Mouse (Mus musculus) G1E (cell line): ENCODE measurements around the gene Hyal3. TPM values are rescaled to one million over a fixed set of nuclear protein-coding genes. Genes with fewer than 3 reads are reported as not detected.
A peak's percentile ranks its signal among the peaks of the same experiment; 100 is the strongest.

Experiments used
- ATAC-seq: 2 replicates; pipeline ENCODE4 v1.8.0; 2016; ENCODE audit warnings: mild to moderate bottlenecking; ENCODE audit not compliant: insufficient number of reproducible peaks, poor library complexity, low FRiP score, severe bottlenecking; ENCODE audit errors: extremely low read depth
- DNase-seq: peaks from one replicate; pipeline ENCODE4 v3.0.0; 2012; ENCODE audit warnings: low spot score
- H3K27me3 ChIP-seq: 2 replicates; pipeline ENCODE4 v1.6.1; 2012; ENCODE audit warnings: mild to moderate bottlenecking, low read length, inconsistent platforms; ENCODE audit not compliant: insufficient read depth
- H3K36me3 ChIP-seq: replicated peaks from 2 replicates; pipeline ENCODE3; 2012; ENCODE audit warnings: mild to moderate bottlenecking, inconsistent platforms
- H3K4me1 ChIP-seq: 2 replicates; pipeline ENCODE4 v1.6.1; 2012; ENCODE audit warnings: low read depth, low read length, inconsistent platforms, mixed read lengths; ENCODE audit not compliant: insufficient read depth
- H3K4me3 ChIP-seq: 2 replicates; pipeline ENCODE4 v1.5.1; 2012; ENCODE audit warnings: low read depth, mild to moderate bottlenecking, inconsistent platforms, low read length, moderate library complexity, mixed read lengths
- H3K9me3 ChIP-seq: replicated peaks from 2 replicates; pipeline ENCODE4 v1.6.1; 2012; ENCODE audit warnings: inconsistent platforms
- CTCF ChIP-seq: IDR thresholded peaks from 2 replicates; pipeline ENCODE4 v1.5.1; 2012; ENCODE audit warnings: low read depth, low read length, inconsistent platforms, mixed read lengths
- GATA1 ChIP-seq: IDR thresholded peaks from 2 replicates; pipeline ENCODE4 v1.6.1; 2012; ENCODE audit warnings: borderline replicate concordance, low read length, inconsistent platforms, mixed read lengths
- GATA2 ChIP-seq: IDR thresholded peaks from 2 replicates; pipeline ENCODE4 v1.6.1; 2012; ENCODE audit warnings: low read depth, low read length, inconsistent platforms, borderline replicate concordance
- POLR2AphosphoS5 ChIP-seq: IDR thresholded peaks from 2 replicates; pipeline ENCODE4 v1.6.1; 2012; ENCODE audit warnings: low read depth, low read length, inconsistent platforms; ENCODE audit not compliant: insufficient replicate concordance
- TAL1 ChIP-seq: conservative IDR thresholded peaks from 2 replicates; pipeline ENCODE4 v1.6.1; 2012; ENCODE audit warnings: low read depth, low read length, inconsistent platforms, mixed read lengths
- polyA plus RNA-seq: library from polyadenylated mRNA; stranded (reverse); fragments of >175 nt; gene quantifications from 2 replicates; pipeline ENCODE4 v1.2.3, GENCODE M21; 2012
- total RNA-seq, 2 experiments: library from RNA; stranded (forward) in 1 of 2; stranded (reverse) in 1 of 2; fragments of 200-1000 nt in 1 of 2; fragments of >200 nt in 1 of 2; fragmentation: Nextera tagmentation in 1 of 2; gene quantifications; 2 replicates each; pipeline ENCODE4 v1.2.3; 2014 to 2017

Gene Hyal3
- total and polyA plus RNA-seq, 3 experiments: 0.53 to 4.6 (median 1.4) TPM

DNA sequence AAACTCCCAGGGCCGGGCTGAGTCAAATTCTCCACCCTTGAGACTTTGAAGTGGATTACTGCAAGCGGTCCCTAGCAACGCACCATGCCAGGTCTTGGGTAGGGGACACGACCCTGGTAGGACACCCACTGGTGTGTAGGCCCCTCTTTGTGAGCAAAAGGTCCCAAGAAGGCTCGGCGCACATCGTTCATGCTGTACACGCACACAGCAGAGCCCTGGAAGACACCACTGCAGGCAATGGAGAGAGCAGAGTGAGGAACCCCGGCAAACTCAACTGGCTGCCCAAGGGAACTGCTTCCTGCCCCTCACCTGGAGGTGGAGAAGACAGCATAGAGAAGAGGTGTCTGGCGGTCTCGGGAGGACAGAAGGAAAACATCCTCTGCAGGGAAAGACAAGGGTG, 20.7 kb downstream of the Hyal3 start:
- H3K4me3 ChIP-seq: no peak overlapping the region
- no peak for TF ChIP-seq TAL1
- DNase-seq (no peak), ATAC-seq (no peak)
- peaks cover 52% of the 10 kb centered on the region for H3K4me1 ChIP-seq
- no peaks in the 10 kb centered on the region for H3K9me3 ChIP-seq
- H3K27me3 ChIP-seq: peaks cover 76% of the 10 kb centered on the region
- H3K36me3 ChIP-seq: peaks cover 3% of the 10 kb centered on the region

DNA sequence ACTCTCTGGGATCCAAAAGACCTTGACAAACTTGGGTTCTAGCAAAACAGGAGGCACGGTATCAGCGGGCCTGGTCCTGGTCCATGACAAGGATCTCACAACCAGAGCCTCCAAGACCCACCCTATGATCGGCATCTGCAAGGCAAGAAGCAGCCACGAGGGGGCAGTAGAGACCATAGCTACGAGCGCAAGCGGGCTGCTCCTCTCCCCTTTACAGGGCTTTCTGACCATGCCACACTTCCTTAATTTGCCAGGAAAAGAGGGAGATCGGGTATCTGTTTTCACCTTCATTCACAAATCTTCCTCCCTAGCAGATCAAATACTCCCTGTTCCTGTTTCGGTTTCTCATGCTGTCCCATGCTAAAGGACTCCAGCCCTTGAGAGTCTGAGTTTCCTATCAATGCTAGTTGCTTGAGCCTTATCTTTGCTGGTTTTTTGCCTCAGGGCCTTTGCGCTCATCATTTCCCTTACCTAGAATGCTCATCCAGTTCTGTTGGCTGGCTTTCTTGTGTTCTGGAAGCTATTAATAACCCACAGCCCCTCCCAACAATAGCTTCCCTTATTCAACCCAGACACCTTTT, 21.5 kb downstream of the Hyal3 start:
- no peaks in the 10 kb centered on the region for H3K9me3 ChIP-seq
- peaks cover 84% of the 10 kb centered on the region for H3K27me3 ChIP-seq
- H3K36me3 ChIP-seq: no peaks in the 10 kb centered on the region
- no peak overlapping the region; the same call in 1 of the 2 replicates for H3K4me3 ChIP-seq
- TF ChIP-seq TAL1: no peak
- TF ChIP-seq POLR2AphosphoS5: no peak
- TF ChIP-seq GATA2: no peak
- peak; percentile 95 for TF ChIP-seq CTCF
- DNase-seq (peak; percentile 46), ATAC-seq (peak; percentile 54)
- H3K4me1 ChIP-seq: peaks cover 56% of the 10 kb centered on the region

DNA sequence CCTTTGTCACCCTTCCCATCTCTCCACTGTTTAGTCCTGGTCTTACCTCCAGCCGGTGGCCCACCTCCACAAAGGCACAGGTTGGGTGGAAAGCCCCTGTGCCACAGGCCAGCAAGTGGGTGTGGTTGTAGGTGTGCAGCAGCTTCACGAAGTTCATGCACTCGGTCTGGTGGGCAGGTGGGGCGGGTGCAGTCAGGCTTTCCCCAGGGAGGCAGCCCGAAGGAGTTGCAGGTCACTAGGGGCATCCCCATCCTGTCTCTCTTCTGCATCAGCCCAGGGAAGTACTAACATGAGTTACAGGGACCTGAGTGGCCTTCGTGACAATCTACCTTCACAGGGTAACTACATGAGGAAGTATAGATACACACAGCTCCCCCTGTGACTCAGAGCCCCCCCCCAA, 22.6 kb downstream of the Hyal3 start:
- Histone ChIP-seq H3K4me1 (peaks cover 64% of the 10 kb centered on the region), H3K4me3 (no peak overlapping the region), H3K9me3 (no peaks in the 10 kb centered on the region), H3K27me3 (peaks cover 83% of the 10 kb centered on the region), H3K36me3 (no peaks in the 10 kb centered on the region)
- DNase-seq (no peak), ATAC-seq (no peak)
- no peak for TF ChIP-seq GATA2
- TF ChIP-seq CTCF: no peak
- TF ChIP-seq TAL1: no peak
- TF ChIP-seq GATA1: no peak
- no peak for TF ChIP-seq POLR2AphosphoS5

DNA sequence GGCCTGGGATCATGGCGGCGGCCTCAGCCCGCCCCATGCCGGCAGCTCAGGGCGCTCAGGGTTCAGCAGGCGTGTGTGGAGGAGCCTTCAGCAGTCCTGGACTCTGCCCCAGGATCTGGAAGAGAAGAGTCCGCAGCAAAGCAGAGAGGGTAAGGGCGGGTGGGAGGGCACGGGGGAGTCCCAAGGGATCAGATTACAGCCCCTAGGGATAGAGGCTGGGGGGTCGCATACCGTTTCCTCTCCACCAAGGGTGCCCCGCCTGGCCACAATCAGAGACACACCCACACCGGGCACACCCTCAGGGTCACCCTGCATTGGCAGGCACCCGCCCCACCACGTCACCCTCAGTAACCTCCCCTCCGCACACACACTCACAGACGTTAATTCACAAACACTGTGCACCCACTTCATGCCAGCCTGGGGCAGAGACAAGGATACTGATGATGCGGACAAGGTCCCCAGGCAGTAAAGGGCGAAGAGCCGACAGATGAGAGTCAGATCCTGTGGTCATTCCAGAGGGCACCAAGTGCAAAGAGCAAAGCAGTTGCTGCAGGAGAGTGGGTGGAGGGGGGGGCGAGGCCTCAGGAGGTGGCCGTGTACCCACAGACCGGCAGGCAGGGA, 24.5 kb downstream of the Hyal3 start:
- Histone ChIP-seq H3K27me3 (peaks cover 76% of the 10 kb centered on the region), H3K4me1 (peaks cover 71% of the 10 kb centered on the region), H3K36me3 (no peaks in the 10 kb centered on the region), H3K9me3 (no peaks in the 10 kb centered on the region), H3K4me3 (no peak overlapping the region)
- ATAC-seq: no peak
- TF ChIP-seq POLR2AphosphoS5 (no peak), TAL1 (no peak), GATA1 (no peak), GATA2 (no peak), CTCF (no peak)
- no peak for DNase-seq

DNA sequence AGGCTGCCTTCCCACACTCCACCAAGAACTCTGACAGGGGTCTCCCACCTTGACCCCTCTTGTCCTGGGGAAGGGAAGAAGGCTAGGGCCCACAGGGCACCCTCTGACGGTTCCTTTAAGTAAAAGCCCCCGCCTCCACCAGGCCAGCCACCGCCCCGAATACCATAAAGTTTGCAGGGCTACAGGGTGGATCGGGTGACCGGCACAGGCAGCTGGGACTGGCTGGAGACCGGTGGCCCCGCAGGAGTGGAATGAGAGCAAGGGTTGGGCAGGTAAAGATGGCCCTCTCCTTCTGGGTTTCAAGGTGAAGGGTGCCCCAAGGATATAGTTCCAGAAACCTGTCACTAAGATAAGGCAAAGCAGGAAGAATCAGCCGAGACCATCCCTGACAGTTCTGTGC, 26.0 kb downstream of the Hyal3 start:
- Histone ChIP-seq H3K9me3 (no peaks in the 10 kb centered on the region), H3K4me1 (peaks cover 67% of the 10 kb centered on the region), H3K27me3 (peaks cover 63% of the 10 kb centered on the region), H3K36me3 (no peaks in the 10 kb centered on the region), H3K4me3 (no peak overlapping the region; the same call in 1 of the 2 replicates)
- ATAC-seq: no peak
- no peak for DNase-seq
- TF ChIP-seq GATA2: no peak
- no peak for TF ChIP-seq TAL1
- TF ChIP-seq CTCF: no peak

DNA sequence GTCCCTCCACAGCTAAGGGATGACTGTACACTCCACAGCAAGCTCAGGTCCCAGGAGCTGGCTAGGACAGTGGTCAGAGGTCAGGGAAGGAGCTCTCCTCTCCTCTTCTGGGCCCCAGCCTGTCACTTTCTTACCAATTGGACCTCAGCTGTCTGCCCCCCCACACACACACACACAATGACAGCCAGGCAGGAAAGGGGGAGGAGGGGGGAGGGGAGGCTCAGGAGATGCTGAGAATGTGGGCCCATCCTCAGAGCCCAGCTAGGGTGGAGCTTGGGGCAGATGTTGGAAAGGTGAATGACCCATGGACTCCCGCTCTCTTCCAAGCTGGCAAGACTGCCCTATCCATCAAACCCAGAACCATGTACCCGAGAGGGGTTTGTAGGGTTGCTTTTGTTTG, 26.4 kb downstream of the Hyal3 start:
- peaks cover 67% of the 10 kb centered on the region for H3K4me1 ChIP-seq
- no peaks in the 10 kb centered on the region for H3K36me3 ChIP-seq
- H3K4me3 ChIP-seq: no peak overlapping the region; the same call in 1 of the 2 replicates
- H3K9me3 ChIP-seq: no peaks in the 10 kb centered on the region
- no peak for ATAC-seq
- TF ChIP-seq POLR2AphosphoS5 (no peak), GATA2 (no peak), GATA1 (no peak), TAL1 (no peak), CTCF (no peak)
- peaks cover 60% of the 10 kb centered on the region for H3K27me3 ChIP-seq
- DNase-seq: no peak

DNA sequence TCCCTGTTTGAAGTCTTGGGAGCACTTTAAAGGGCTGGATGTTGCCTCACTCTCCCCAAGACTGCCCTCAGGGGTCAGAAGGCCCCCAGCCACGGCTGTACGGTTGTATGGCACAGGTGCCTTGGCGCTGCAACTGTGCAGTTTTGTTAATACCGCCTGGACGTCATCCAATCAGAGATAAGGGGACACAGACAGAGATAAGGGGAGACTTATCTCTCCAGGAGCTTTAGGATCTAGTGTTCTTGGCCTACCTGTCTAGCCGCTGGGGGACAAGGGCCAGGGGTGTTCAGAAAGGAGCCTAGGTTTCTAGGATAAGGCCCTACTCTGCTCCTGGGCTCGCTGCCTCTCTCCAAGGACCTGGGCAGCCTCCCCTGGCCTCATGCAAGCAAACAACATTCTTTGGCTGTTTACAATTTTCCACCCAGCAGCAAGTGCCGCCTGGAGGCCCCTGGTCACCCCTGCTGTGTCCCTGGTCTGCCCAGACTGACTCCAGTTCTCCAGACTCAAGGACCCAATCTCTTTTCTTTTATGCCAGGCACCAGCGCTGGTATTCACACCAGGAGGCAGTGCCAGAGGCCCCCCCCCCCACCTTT, 27.1 kb downstream of the Hyal3 start:
- DNase-seq (no peak), ATAC-seq (no peak)
- H3K4me1 ChIP-seq: peaks cover 64% of the 10 kb centered on the region
- TF ChIP-seq GATA1 (no peak), TAL1 (no peak), POLR2AphosphoS5 (no peak), GATA2 (no peak), CTCF (no peak)
- H3K36me3 ChIP-seq: no peaks in the 10 kb centered on the region
- no peaks in the 10 kb centered on the region for H3K9me3 ChIP-seq
- H3K4me3 ChIP-seq: no peak overlapping the region
- H3K27me3 ChIP-seq: peaks cover 58% of the 10 kb centered on the region
